Mouse (Mus musculus): ENCODE measurements around the gene Batf3.

GRCm38 (mm10) chr1:191131692-191132091, 34.0 kb downstream of the Batf3 start:
- TF ChIP-seq CTCF (IDR thresholded peaks at IDR 0.05; ENCODE audit: low read depth), result no peak
- no peak for TF ChIP-seq EP300 (IDR thresholded peaks at IDR 0.05; ENCODE audit: low read depth)

Data from liver, postnatal 0 days (tissue).